Mouse (Mus musculus) erythroblast, embryonic 14.5 days (primary cell): ENCODE measurements around the gene Mrvi1.

Experiments used
- GATA1 ChIP-seq: IDR thresholded peaks from 2 replicates; pipeline ENCODE4 v1.6.1; 2012; ENCODE audit warnings: low read length, inconsistent platforms, mixed read lengths
- TAL1 ChIP-seq: IDR thresholded peaks from 3 replicates; pipeline ENCODE4 v1.6.1; 2012; ENCODE audit warnings: low read length, inconsistent platforms, mixed read lengths

- TF ChIP-seq GATA1 = no peak
- no peak for TF ChIP-seq TAL1
These were observed 75.7 kb downstream of the Mrvi1 start for GRCm38 (mm10) chr7:110906566-110906965.
